Mouse (Mus musculus) testis, adult 10 weeks (tissue): ENCODE data around the gene Gm6358. TPM values are rescaled to one million over a fixed set of nuclear protein-coding genes. Genes with fewer than 3 reads are reported as not detected.

Experiments used
- polyA plus RNA-seq: library from polyadenylated mRNA; stranded (reverse); fragments of 350-450 nt; fragmentation: Illumina TruSeq; extraction: RNeasy Lipid Tissue Mini Kit (QIAGEN cat#74804); gene quantifications from one replicate; pipeline ENCODE4 v1.2.3, GENCODE M21; 2014; ENCODE audit warnings: low read depth, low replicate concordance

Gene Gm6358
- polyA plus RNA-seq = not detected

GRCm38 (mm10) chr16:89140551-89140950 is at the start of gene Gm6358:
TSS of gene Gm6358 (plus strand) at chr16:89140851.

DNA sequence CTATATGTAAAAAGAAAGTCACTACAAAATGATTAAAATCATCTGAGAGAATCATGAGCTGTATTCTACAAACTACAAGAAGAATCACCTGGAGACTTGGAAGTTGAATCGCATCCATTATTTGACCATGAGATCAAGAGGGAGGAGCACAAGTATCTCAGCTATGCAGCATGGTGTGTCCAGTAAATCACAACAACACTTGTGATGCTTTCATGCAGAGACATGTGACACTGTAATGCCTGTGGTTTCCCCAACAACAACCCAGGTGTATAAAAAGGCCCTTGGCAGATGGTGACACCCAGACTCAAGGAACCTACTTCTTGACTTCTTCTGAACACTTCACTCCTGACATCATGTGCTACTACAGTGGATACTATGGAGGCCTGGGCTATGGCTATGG is 10.1 kb downstream of the Gm6358 start, which contains the start of gene Gm10061:
Gene Gm10061 (plus strand): TSS at position 301 of the 400 bp plus-strand sequence.

GRCm38 (mm10) chr16:89157652-89158051 is 17.0 kb downstream of the Gm6358 start, which contains the start of gene Gm9789:
TSS of gene Gm9789 (plus strand) at chr16:89157952.

GRCm38 (mm10) chr16:89169190-89169589 is 28.5 kb downstream of the Gm6358 start, which contains the start of gene Gm7735:
TSS of gene Gm7735 (plus strand) at chr16:89169490.

DNA sequence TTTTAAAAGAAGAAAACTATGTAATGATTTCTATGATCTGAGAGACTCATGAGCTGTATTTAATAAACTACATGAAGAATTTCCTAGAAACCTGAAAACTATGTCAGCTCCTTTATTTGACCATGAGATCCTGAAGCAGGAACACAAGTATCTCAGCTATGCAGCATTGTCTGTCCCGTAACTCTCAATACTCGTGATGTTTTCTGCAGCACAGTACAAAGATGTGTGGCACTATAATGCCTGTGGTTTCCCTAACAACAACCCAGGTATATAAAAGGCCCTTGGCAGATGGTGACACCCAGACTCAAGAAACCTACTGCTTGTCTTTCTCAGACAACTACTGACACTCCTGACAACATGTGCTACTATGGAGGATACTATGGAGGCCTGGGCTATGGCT is 33.8 kb downstream of the Gm6358 start, which contains the start of gene 1110057P08Rik:
Gene 1110057P08Rik (plus strand): TSS at position 301 of the 400 bp plus-strand sequence.

Other genes with a start within 250 kb of the Gm6358 start
- gene Krtap19-5, start 244.4 kb upstream of the Gm6358 start, polyA plus RNA-seq = not detected
- not detected for gene Krtap19-9b, start 208.6 kb upstream of the Gm6358 start, polyA plus RNA-seq
- not detected for gene Krtap16-3, start 178.0 kb upstream of the Gm6358 start, polyA plus RNA-seq
- not detected for gene Krtap22-2, start 130.1 kb upstream of the Gm6358 start, polyA plus RNA-seq
- gene Gm10229, start 125.6 kb upstream of the Gm6358 start, polyA plus RNA-seq = not detected
- gene Krtap6-1, start 109.2 kb upstream of the Gm6358 start, polyA plus RNA-seq = not detected
- gene Gm10228, start 99.4 kb upstream of the Gm6358 start, polyA plus RNA-seq = not detected
- not detected for gene Krtap6-5, start 93.0 kb upstream of the Gm6358 start, polyA plus RNA-seq
- gene 1110025L11Rik, start 76.8 kb upstream of the Gm6358 start, polyA plus RNA-seq = 0.45 TPM
- not detected for gene Krtap6-3, start 56.8 kb upstream of the Gm6358 start, polyA plus RNA-seq
- not detected for gene Gm10061, start 10.2 kb downstream of the Gm6358 start, polyA plus RNA-seq
- gene Gm9789, start 17.1 kb downstream of the Gm6358 start, polyA plus RNA-seq = 5.7 TPM
- gene Gm7735, start 28.6 kb downstream of the Gm6358 start, polyA plus RNA-seq = not detected
- not detected for gene 1110057P08Rik, start 33.9 kb downstream of the Gm6358 start, polyA plus RNA-seq
- not detected for gene Krtap20-2, start 65.0 kb downstream of the Gm6358 start, polyA plus RNA-seq